Comparison of ENCODE assay signal across 18 mouse cellular contexts in the genomic region with DNA sequence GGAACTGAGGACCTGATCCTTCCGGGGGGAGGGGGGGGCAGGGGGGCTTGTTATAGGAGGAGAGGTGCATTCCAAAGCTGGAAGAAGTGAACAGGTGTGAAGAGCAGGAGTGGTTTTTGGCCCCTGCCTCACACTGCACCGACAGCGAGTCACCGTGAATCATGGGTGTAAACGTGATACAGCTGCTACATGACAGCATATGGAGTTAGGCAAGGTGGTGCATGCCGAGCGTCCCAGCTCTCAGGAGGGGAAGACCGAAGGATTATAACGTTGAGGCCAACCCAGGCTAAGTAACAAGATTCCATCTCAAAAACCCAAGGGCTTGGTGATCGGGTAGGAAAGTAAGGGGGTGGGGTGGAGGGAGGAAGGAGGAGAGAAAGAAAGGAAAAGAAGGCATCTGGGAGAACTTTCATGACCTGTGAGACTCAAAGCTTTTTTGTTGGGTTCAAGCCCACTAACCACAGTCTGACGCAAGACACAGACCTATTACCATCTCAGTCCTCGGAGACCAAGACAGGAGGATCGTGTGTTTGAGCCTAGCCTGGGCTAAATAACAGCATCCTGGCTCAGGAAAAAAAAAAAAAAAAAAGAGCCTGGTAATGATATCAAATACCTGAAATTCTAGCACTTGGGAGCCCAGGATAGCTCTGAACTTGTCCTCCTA. TPM values are rescaled to one million over a fixed set of nuclear protein-coding genes. Genes with fewer than 3 reads are reported as not detected.
A peak's percentile ranks its signal among the peaks of the same experiment; 100 is the strongest.
DNase-seq lines count a peak whose midpoint lies in the region; ATAC-seq lines count a peak whose summit lies in the region.
"Had no signal": no experiment of that assay in that cellular context is flagged by ENCODE, and none has a peak within 500 bp of the region (broad histone marks: within the 10 kb centered on the region; RNA-seq: fewer than 3 reads in every experiment).

No protein-coding gene starts in this region.

- no peak for ATAC-seq in kidney, embryonic 15.5 days (replicated peaks; ENCODE audit: low FRiP score)
- no peak for ATAC-seq in kidney, embryonic 16.5 days (ENCODE audit: low FRiP score, low TSS enrichment)
- ATAC-seq in limb, embryonic 11.5 days (ENCODE audit: insufficient number of reproducible peaks, low FRiP score, low TSS enrichment, low read depth), result no peak
- ATAC-seq: forebrain, embryonic 13.5 days had no signal

- no peaks in the 10 kb centered on the region for H3K27me3 ChIP-seq in kidney, embryonic 15.5 days
- H3K27me3 ChIP-seq in kidney, embryonic 16.5 days (ENCODE audit: insufficient read depth, low read length), result no peaks in the 10 kb centered on the region
- no peaks in the 10 kb centered on the region for H3K27me3 ChIP-seq in limb, embryonic 11.5 days (ENCODE audit: control insufficient read depth, insufficient read depth, low read length)
- H3K27me3 ChIP-seq: forebrain, embryonic 13.5 days; hindbrain, embryonic 13.5 days; liver, embryonic 15.5 days; neural tube, embryonic 15.5 days had no signal

- DNase-seq in 3T3-L1 (ENCODE audit: low read depth, low spot score), result peak; percentile 72
- DNase-seq in NIH3T3 (ENCODE audit: low read depth), result peak; percentile 62
- peak; percentile 53 for DNase-seq in limb, embryonic 11.5 days (ENCODE audit: low spot score)
- DNase-seq in urinary bladder, postnatal 14 days (ENCODE audit: low spot score), result no peak
- DNase-seq in embryo, embryonic 10 days (ENCODE audit: low spot score), result no peak
- DNase-seq: adrenal gland, postnatal 25 days; cerebellum, adult 2 months; heart, adult 18-20 months; kidney, adult 9 months; left cerebral cortex, postnatal 4 days; right cerebral cortex, postnatal 25 days had no signal

- H3K27ac ChIP-seq in kidney, embryonic 15.5 days, result peak overlapping the region; percentile 45; the same call in 1 of the 2 replicates
- no peak overlapping the region for H3K27ac ChIP-seq in kidney, embryonic 16.5 days (ENCODE audit: low read length)
- no peak overlapping the region; the same call in 1 of the 2 replicates for H3K27ac ChIP-seq in limb, embryonic 11.5 days (replicated peaks; ENCODE audit: low read depth, low read length)
- H3K27ac ChIP-seq: forebrain, embryonic 13.5 days; hindbrain, embryonic 13.5 days; liver, embryonic 15.5 days; midbrain, embryonic 10.5 days; neural tube, embryonic 15.5 days had no signal

- no peaks in the 10 kb centered on the region for H3K36me3 ChIP-seq in kidney, embryonic 15.5 days
- H3K36me3 ChIP-seq in kidney, embryonic 16.5 days (ENCODE audit: insufficient read depth, low read length), result no peaks in the 10 kb centered on the region
- H3K36me3 ChIP-seq in limb, embryonic 11.5 days (ENCODE audit: control insufficient read depth, insufficient read depth, low read length), result no peaks in the 10 kb centered on the region
- H3K36me3 ChIP-seq: hindbrain, embryonic 13.5 days; liver, embryonic 15.5 days; midbrain, embryonic 10.5 days; neural tube, embryonic 15.5 days had no signal

- WGBS in kidney, embryonic 15.5 days, result 31% methylated on average over 13 of the region's 13 CpGs
- WGBS in kidney, embryonic 16.5 days, result 23% methylated on average over 13 of the region's 13 CpGs
- WGBS in limb, embryonic 11.5 days, result 37% methylated on average over 13 of the region's 13 CpGs

- H3K4me1 ChIP-seq in kidney, embryonic 15.5 days, result peaks cover 56% of the 10 kb centered on the region
- peaks cover 38% of the 10 kb centered on the region for H3K4me1 ChIP-seq in kidney, embryonic 16.5 days (ENCODE audit: insufficient read depth, low read length)
- H3K4me1 ChIP-seq in limb, embryonic 11.5 days (ENCODE audit: control insufficient read depth, insufficient read depth, low read length), result peaks cover 39% of the 10 kb centered on the region

- H3K4me3 ChIP-seq in kidney, embryonic 15.5 days (replicated peaks), result no peak overlapping the region
- H3K4me3 ChIP-seq in kidney, embryonic 16.5 days (ENCODE audit: low read length), result no peak overlapping the region
- no peak overlapping the region for H3K4me3 ChIP-seq in limb, embryonic 11.5 days (ENCODE audit: low read depth, low read length)
- H3K4me3 ChIP-seq: forebrain, embryonic 13.5 days; hindbrain, embryonic 13.5 days; liver, embryonic 15.5 days; midbrain, embryonic 10.5 days; neural tube, embryonic 15.5 days had no signal

- H3K9ac ChIP-seq in kidney, embryonic 15.5 days, result no peak overlapping the region
- no peak overlapping the region for H3K9ac ChIP-seq in kidney, embryonic 16.5 days (replicated peaks; ENCODE audit: low read length)
- H3K9ac ChIP-seq in limb, embryonic 11.5 days (ENCODE audit: low read length), result no peak overlapping the region
- H3K9ac ChIP-seq: forebrain, embryonic 13.5 days; hindbrain, embryonic 13.5 days; liver, embryonic 15.5 days; neural tube, embryonic 15.5 days had no signal

- H3K4me2 ChIP-seq in kidney, embryonic 15.5 days, result no peak overlapping the region
- no peak overlapping the region for H3K4me2 ChIP-seq in kidney, embryonic 16.5 days (replicated peaks; ENCODE audit: low read depth, low read length)
- H3K4me2 ChIP-seq in limb, embryonic 11.5 days (ENCODE audit: low read depth, severe bottlenecking), result no peak overlapping the region
- H3K4me2 ChIP-seq: forebrain, embryonic 13.5 days; hindbrain, embryonic 13.5 days; liver, embryonic 15.5 days; neural tube, embryonic 15.5 days had no signal

- no peaks in the 10 kb centered on the region for H3K9me3 ChIP-seq in kidney, embryonic 15.5 days (replicated peaks)
- H3K9me3 ChIP-seq in kidney, embryonic 16.5 days (ENCODE audit: low read length), result no peaks in the 10 kb centered on the region
- H3K9me3 ChIP-seq in limb, embryonic 11.5 days (ENCODE audit: control insufficient read depth, low read length), result no peaks in the 10 kb centered on the region
- H3K9me3 ChIP-seq: forebrain, embryonic 13.5 days; hindbrain, embryonic 13.5 days; liver, embryonic 15.5 days; midbrain, embryonic 10.5 days; neural tube, embryonic 15.5 days had no signal

RNA-seq across cellular contexts. Expression of gene Wasf2, which starts 18.0 kb away (rescaled TPM):
- 107 and 109 TPM in 2 replicates for polyA plus RNA-seq in kidney, embryonic 15.5 days (2015; fragmentation: Nextera tagmentation; extraction: Ambion mirVana)
- polyA plus RNA-seq in kidney, embryonic 16.5 days (2015; fragmentation: Nextera tagmentation; extraction: Ambion mirVana), result 77.4 and 102 TPM in 2 replicates
- 54.7 and 63.6 TPM in 2 replicates for polyA plus RNA-seq in limb, embryonic 11.5 days (2014; fragmentation: Nextera tagmentation; extraction: Ambion mirVana)

Comparison
In these comparisons a context has a peak if more than half of its experiments do, and no peak if none do; other contexts are left out.
1. DNase-seq: peak in 3T3-L1 (single experiment), NIH3T3 (single experiment) and limb, embryonic 11.5 days (single experiment); none in urinary bladder, postnatal 14 days (single experiment) and embryo, embryonic 10 days (single experiment).